Mouse (Mus musculus): ENCODE measurements around the gene Was.
"Not testable (repeated sequence)": the region's sequence is repeated elsewhere in the genome, so short reads cannot be mapped to it uniquely, and the experiment has no call there.

The Was gene

DNA sequence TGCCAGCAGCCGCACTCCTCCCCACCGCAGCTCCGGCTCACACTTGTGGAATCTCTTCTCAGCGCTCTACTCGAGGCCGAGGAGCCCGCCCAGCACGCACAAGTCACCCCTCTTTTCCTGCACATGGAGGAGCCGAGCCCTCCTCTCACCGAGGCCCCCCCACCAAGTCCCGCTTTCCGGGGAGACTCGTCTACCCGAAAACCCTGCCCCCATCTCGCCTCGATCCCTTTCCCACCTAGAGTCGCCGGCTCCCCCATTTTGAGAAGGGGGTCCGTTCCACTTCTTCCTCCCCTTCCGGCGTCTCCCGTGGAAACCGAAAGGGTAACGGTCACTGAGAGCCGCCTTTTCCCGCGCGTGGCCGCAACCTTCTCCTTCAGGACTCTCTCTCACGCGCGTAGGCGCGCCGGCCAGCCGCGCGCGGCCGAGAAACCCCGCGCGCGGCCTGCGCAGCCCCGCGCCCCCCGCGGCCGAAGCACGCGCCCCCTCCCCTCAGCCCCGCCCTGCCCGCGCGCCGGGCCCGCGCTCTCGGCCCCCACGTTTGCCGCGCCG lies 16.3 kb downstream of the Was start:
- peak; percentile 16 for DNase-seq

- DNase-seq = no peak
Observed at GRCm38 (mm10) chrX:8069166-8069565, 21.1 kb downstream of the Was start.

DNA sequence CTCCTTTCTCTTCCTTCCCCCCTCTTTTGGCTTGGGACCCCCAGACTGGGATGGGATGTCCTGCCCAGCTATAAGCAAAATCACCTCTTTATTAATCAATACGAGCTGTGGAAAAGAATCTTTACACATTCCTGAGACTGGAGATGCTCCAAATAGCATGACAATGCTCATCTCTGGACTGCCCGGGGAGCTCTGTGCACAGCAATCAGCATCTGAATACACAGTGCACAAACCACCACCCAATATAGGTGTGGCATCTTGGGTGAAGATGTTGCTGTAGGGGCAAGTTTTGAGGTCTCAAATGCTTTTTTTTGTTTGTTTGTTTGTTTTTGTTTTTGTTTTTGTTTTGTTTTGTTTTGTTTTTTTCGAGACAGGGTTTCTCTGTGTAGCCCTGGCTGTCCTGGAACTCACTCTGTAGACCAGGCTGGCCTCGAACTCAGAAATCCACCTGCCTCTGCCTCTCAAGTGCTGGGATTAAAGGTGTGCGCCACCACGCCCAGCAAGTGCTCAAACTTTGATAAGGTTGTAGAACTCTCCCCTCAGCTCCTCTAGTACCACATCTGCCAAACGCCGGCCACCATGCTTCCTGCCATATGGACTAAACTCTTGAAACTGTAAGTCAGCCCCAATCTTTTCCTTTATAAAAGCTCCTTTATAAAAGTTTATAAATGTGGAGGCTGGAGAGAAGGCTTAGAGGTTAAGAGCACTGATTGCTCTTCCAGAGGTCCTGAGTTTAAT lies 39.1 kb downstream of the Was start:
- DNase-seq = not testable (repeated sequence)

DNA sequence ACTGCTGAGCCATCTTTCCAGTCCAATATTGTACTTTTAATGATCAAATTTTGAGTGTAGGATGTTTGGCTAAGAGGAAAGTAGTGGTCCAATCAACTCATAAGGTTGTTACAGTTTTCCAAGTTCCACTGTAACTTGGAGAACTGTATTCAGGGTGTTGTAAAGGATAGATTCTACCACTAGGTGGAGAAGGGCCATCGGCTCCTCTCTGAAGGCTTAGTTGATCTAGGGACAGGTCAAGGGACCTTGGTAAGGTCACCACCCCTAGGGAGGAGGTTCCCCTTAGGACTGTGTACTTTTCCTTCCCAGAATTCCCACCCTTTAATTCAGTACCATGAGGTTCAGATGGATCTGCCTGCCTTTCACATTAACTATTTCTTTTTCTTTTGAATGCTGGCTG lies 57.3 kb downstream of the Was start:
- DNase-seq = no peak
